Mouse (Mus musculus): ENCODE measurements around the gene Scnn1b. TPM values are rescaled to one million over a fixed set of nuclear protein-coding genes. Genes with fewer than 3 reads are reported as not detected.

Gene Scnn1b
- total and polyA plus RNA-seq, 3 experiments = 0.47 TPM; not detected in 2

DNA sequence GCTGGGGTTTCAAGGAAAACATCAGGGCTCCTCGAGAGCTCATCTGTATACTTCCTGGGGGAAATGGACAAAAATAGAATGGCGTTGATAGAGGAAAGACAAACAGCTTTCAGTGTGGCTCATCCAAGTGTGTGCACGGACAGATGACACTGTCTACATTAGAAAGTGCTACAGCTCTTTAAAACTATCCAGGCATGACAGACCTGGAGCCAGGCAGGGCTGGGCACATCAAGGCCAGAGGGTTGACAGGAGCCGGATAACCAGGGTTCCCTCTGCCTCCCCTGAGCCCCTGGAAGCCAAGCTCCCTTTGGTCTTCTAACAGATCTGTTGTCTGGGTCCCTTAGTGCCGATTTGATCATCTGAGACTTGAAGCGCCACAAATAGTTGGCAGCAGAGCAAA is 22.6 kb upstream of the Scnn1b start:
- no peak for DNase-seq
- Histone ChIP-seq H3K79me2 (replicated peaks; ENCODE audit: control insufficient read depth, insufficient read depth, low read length) (no peaks in the 10 kb centered on the region), H3K4me1 (ENCODE audit: control insufficient read depth, insufficient read depth, low read length) (peaks cover 1% of the 10 kb centered on the region; the same call in 1 of the 2 replicates), H3K4me3 (no peak overlapping the region), H3K9ac (ENCODE audit: low read depth, low read length) (no peak overlapping the region), H3K27me3 (ENCODE audit: control insufficient read depth, insufficient read depth, low read length) (no peaks in the 10 kb centered on the region), H3K36me3 (ENCODE audit: control insufficient read depth, insufficient read depth, low read length) (no peaks in the 10 kb centered on the region), H3K27ac (no peak overlapping the region)
- 25% methylated on average over 6 of the region's 6 CpGs for WGBS
- intact Hi-C loops (cut with DNase I) = loop anchor here (5.0 kb wide), 1 partner anchor 130 kb away; no protein-coding TSS in a partner anchor
- TF ChIP-seq CTCF (IDR thresholded peaks at IDR 0.05) (no peak), POLR2A (IDR thresholded peaks at IDR 0.05; ENCODE audit: insufficient read depth, low read depth, low read length) (no peak), EP300 (IDR thresholded peaks at IDR 0.05; ENCODE audit: insufficient read depth, low read depth, low read length) (no peak)

DNA sequence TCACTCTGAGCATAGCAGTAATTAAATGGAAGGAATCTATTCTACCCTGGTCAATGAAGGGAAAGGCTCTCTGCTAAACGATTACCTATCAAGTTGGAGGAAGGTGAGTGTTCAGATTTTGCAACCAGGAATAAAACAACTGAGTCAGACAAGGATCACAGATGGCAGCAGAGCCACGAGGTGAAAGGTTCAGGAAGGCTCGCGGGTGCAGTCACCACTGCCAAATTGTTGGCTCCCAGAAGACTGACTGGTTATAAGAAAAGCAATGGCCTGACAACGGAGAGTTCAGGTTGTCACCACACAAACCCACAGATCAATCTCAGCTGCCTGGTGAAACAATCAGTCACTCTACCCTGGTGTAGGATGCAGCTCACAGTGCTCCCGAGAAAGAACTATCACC is 18.9 kb upstream of the Scnn1b start:
- no peak for DNase-seq
- no peak overlapping the region for H3K9ac ChIP-seq (ENCODE audit: low read depth, low read length)
- no peaks in the 10 kb centered on the region for H3K27me3 ChIP-seq (ENCODE audit: control insufficient read depth, insufficient read depth, low read length)
- TF ChIP-seq POLR2A (IDR thresholded peaks at IDR 0.05; ENCODE audit: insufficient read depth, low read depth, low read length) (no peak), CTCF (IDR thresholded peaks at IDR 0.05) (no peak), EP300 (IDR thresholded peaks at IDR 0.05; ENCODE audit: insufficient read depth, low read depth, low read length) (no peak)
- no peaks in the 10 kb centered on the region for H3K79me2 ChIP-seq (replicated peaks; ENCODE audit: control insufficient read depth, insufficient read depth, low read length)
- no peaks in the 10 kb centered on the region for H3K4me1 ChIP-seq (ENCODE audit: control insufficient read depth, insufficient read depth, low read length)
- H3K27ac ChIP-seq = no peak overlapping the region
- 69% methylated on average over 6 of the region's 6 CpGs for WGBS
- intact Hi-C loops (cut with DNase I) = no loop called here
- H3K36me3 ChIP-seq (ENCODE audit: control insufficient read depth, insufficient read depth, low read length) = no peaks in the 10 kb centered on the region
- no peak overlapping the region for H3K4me3 ChIP-seq

DNA sequence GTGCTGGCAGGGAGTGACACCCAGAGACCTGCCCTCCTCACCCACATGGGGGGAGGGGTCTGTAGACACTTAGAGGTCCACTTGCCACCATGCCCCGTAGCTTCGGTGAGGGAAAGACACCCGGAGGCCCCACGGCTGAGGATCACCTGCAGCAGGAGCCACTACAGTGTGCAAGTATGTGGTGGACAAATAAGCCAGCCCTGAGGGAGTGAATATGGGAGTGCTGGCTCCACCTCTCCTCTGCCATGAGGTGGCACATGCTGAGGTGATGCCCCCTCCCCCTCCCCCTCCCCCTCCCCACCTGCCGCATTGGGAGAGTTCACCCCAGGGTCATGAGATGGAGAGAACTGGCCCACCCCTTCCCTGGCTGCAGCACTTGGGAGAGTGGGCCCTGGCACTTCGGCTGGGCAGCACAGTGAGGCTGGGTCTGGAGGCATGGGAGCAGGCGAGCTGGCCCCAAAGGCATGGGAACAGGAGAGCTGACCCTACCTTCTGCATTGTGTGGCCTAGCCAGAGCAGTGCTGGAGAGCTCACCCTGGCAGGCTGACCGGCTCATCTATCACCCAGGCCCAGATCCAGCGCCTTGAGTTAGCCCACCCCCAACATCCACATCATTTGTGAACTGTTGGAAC is 16.2 kb upstream of the Scnn1b start:
- intact Hi-C loops (cut with DNase I) = no loop called here
- no peaks in the 10 kb centered on the region for H3K4me1 ChIP-seq (ENCODE audit: control insufficient read depth, insufficient read depth, low read length)
- no peak for DNase-seq
- no peaks in the 10 kb centered on the region for H3K79me2 ChIP-seq (replicated peaks; ENCODE audit: control insufficient read depth, insufficient read depth, low read length)
- no peak overlapping the region for H3K4me3 ChIP-seq
- H3K9ac ChIP-seq (ENCODE audit: low read depth, low read length) = no peak overlapping the region
- H3K27ac ChIP-seq = no peak overlapping the region
- WGBS = 83% methylated on average over 8 of the region's 9 CpGs
- no peak for TF ChIP-seq EP300 (IDR thresholded peaks at IDR 0.05; ENCODE audit: insufficient read depth, low read depth, low read length)
- TF ChIP-seq CTCF (IDR thresholded peaks at IDR 0.05) = no peak
- no peak for TF ChIP-seq POLR2A (IDR thresholded peaks at IDR 0.05; ENCODE audit: insufficient read depth, low read depth, low read length)
- no peaks in the 10 kb centered on the region for H3K27me3 ChIP-seq (ENCODE audit: control insufficient read depth, insufficient read depth, low read length)
- H3K36me3 ChIP-seq (ENCODE audit: control insufficient read depth, insufficient read depth, low read length) = no peaks in the 10 kb centered on the region

DNA sequence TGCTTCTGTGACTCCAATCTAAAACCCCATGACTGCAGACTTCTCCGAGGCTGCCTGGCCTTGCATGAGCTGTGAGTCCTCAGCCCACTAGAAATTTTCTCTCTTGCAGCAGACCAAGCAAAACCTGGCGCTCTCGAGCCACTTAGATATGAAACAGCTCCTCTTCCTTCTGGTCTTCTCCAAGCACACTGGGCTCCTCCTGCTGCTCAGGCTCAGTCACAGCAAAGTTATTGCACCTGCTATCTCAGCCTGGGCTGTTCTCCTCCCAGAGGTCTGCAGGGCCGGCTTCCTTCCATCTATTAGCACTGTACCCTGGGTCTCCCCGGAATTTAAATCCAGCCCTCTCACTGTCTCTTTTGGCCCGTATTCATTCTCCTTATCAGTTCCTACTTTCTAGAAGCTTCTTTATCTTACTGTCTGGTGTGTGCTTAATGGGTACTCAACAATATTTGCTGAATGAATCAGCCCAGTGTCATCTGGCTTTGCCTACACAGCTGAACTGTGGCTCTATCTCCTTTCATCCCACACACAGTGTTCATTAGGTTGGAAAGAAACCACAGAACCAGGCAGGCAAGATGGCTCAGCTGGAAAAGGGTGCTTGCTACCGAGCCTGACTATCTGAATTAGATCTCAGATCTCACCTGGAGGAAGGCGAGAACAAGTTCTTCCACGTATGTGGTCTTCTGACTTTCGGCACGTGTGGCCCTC is 7.5 kb upstream of the Scnn1b start:
- Histone ChIP-seq H3K36me3 (ENCODE audit: control insufficient read depth, insufficient read depth, low read length) (no peaks in the 10 kb centered on the region), H3K27ac (no peak overlapping the region), H3K79me2 (replicated peaks; ENCODE audit: control insufficient read depth, insufficient read depth, low read length) (no peaks in the 10 kb centered on the region), H3K9ac (ENCODE audit: low read depth, low read length) (no peak overlapping the region), H3K4me1 (ENCODE audit: control insufficient read depth, insufficient read depth, low read length) (no peaks in the 10 kb centered on the region), H3K27me3 (ENCODE audit: control insufficient read depth, insufficient read depth, low read length) (no peaks in the 10 kb centered on the region), H3K4me3 (no peak overlapping the region)
- intact Hi-C loops (cut with DNase I) = no loop called here
- no peak for TF ChIP-seq CTCF (IDR thresholded peaks at IDR 0.05)
- no peak for TF ChIP-seq POLR2A (IDR thresholded peaks at IDR 0.05; ENCODE audit: insufficient read depth, low read depth, low read length)
- no peak for TF ChIP-seq EP300 (IDR thresholded peaks at IDR 0.05; ENCODE audit: insufficient read depth, low read depth, low read length)
- no peak for DNase-seq
- WGBS = 65% methylated on average over 11 of the region's 11 CpGs

DNA sequence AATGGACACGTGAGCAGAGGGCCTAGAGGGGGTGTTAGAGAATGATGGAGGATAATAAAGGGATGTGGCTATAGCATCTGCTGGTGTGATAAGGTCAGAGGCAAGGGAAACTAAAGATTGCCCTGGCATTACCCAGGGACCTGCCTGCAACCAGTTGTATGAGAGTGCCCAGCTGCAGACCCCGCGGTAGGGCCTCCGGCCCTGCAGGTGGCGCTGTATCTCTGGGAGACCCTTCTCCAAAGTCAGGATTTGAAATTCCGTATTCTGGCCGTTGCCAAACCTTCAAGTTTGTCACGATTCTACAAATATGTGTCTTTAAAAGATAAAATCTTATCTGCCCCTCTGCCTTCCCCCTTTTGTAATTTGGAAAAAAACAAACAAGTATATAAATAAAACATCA is 5.9 kb upstream of the Scnn1b start:
- no peak overlapping the region for H3K9ac ChIP-seq (ENCODE audit: low read depth, low read length)
- peak; percentile 30 for TF ChIP-seq CTCF (IDR thresholded peaks at IDR 0.05)
- no peak for TF ChIP-seq POLR2A (IDR thresholded peaks at IDR 0.05; ENCODE audit: insufficient read depth, low read depth, low read length)
- no peak for TF ChIP-seq EP300 (IDR thresholded peaks at IDR 0.05; ENCODE audit: insufficient read depth, low read depth, low read length)
- H3K36me3 ChIP-seq (ENCODE audit: control insufficient read depth, insufficient read depth, low read length) = no peaks in the 10 kb centered on the region
- H3K4me1 ChIP-seq (ENCODE audit: control insufficient read depth, insufficient read depth, low read length) = no peaks in the 10 kb centered on the region
- intact Hi-C loops (cut with DNase I) = no loop called here
- no peaks in the 10 kb centered on the region for H3K27me3 ChIP-seq (ENCODE audit: control insufficient read depth, insufficient read depth, low read length)
- H3K27ac ChIP-seq = no peak overlapping the region
- no peak for DNase-seq
- 71% methylated on average over 8 of the region's 8 CpGs for WGBS
- no peaks in the 10 kb centered on the region for H3K79me2 ChIP-seq (replicated peaks; ENCODE audit: control insufficient read depth, insufficient read depth, low read length)
- H3K4me3 ChIP-seq = no peak overlapping the region

DNA sequence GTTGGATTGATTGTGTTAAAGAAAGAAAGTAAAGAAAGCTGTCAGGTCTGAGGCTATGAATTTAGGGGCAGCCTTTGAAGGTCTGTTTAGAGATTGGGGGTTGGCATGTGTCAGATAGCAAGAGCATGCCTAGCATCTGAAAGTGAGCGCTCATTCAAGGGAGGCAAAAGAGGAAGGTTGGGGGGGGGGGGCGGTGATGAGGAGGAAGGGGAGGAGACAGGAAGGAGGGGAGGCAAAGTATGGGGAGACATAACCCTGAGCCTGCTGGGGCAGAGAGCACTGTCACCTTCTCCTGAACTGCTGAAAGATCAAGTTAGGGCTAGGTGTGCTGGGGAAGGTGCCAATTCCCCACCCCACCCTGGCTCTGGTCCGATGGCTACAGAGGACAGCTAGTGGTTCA is 6.8 kb downstream of the Scnn1b start:
- Histone ChIP-seq H3K27me3 (ENCODE audit: control insufficient read depth, insufficient read depth, low read length) (no peaks in the 10 kb centered on the region), H3K9ac (ENCODE audit: low read depth, low read length) (no peak overlapping the region), H3K4me1 (ENCODE audit: control insufficient read depth, insufficient read depth, low read length) (no peaks in the 10 kb centered on the region), H3K4me3 (no peak overlapping the region), H3K27ac (no peak overlapping the region), H3K36me3 (ENCODE audit: control insufficient read depth, insufficient read depth, low read length) (no peaks in the 10 kb centered on the region), H3K79me2 (replicated peaks; ENCODE audit: control insufficient read depth, insufficient read depth, low read length) (no peaks in the 10 kb centered on the region)
- DNase-seq = no peak
- TF ChIP-seq POLR2A (IDR thresholded peaks at IDR 0.05; ENCODE audit: insufficient read depth, low read depth, low read length) = no peak
- TF ChIP-seq EP300 (IDR thresholded peaks at IDR 0.05; ENCODE audit: insufficient read depth, low read depth, low read length) = no peak
- TF ChIP-seq CTCF (IDR thresholded peaks at IDR 0.05) = no peak
- 46% methylated on average over 3 of the region's 3 CpGs for WGBS
- intact Hi-C loops (cut with DNase I) = no loop called here
